Mouse (Mus musculus): ENCODE results near the gene Tmem253.
"Not testable (repeated sequence)": the region's sequence is repeated elsewhere in the genome, so short reads cannot be mapped to it uniquely, and the experiment has no call there.

- TF ChIP-seq POLR2A (IDR thresholded peaks at IDR 0.05; ENCODE audit: insufficient read length, low read depth); TCF12 (IDR thresholded peaks at IDR 0.05; ENCODE audit: insufficient read depth, poor library complexity, severe bottlenecking); POLR2AphosphoS2 (IDR thresholded peaks at IDR 0.05; ENCODE audit: insufficient read length, low read depth); MYOD1 (IDR thresholded peaks at IDR 0.05; ENCODE audit: control insufficient read depth in 1 of 3, insufficient read length in 2 of 3, low read depth in 2 of 3); MAX (IDR thresholded peaks at IDR 0.05; ENCODE audit: low read depth); USF1 (IDR thresholded peaks at IDR 0.05; ENCODE audit: low read depth); CEBPB (IDR thresholded peaks at IDR 0.05; ENCODE audit: insufficient read depth, poor library complexity, severe bottlenecking); MYOG (IDR thresholded peaks at IDR 0.05; ENCODE audit: control insufficient read depth in 1 of 3, insufficient read depth in 1 of 3, insufficient read length in 2 of 3, low read depth in 2 of 3): not testable (repeated sequence)
These were observed 37.3 kb downstream of the Tmem253 start for GRCm38 (mm10) chr14:52052720-52053119.
